In genomic region chr11:70018131-70018990, GRCm38 (mm10) we compare ENCODE assay signal across 8 mouse cellular contexts. TPM values are rescaled to one million over a fixed set of nuclear protein-coding genes. Genes with fewer than 3 reads are reported as not detected.
DNase-seq lines count a peak whose midpoint lies in the region; ATAC-seq lines count a peak whose summit lies in the region.

No protein-coding gene starts in this region.

- no peaks in the 10 kb centered on the region for H3K9me3 ChIP-seq in embryonic facial prominence, embryonic 12.5 days
- no peaks in the 10 kb centered on the region for H3K9me3 ChIP-seq in hindbrain, embryonic 12.5 days (replicated peaks)
- H3K9me3 ChIP-seq in limb, embryonic 10.5 days (replicated peaks), result no peaks in the 10 kb centered on the region
- no peaks in the 10 kb centered on the region for H3K9me3 ChIP-seq in midbrain, embryonic 14.5 days (ENCODE audit: control insufficient read depth, low read length)

- peak overlapping the region; percentile 95 for H3K27ac ChIP-seq in embryonic facial prominence, embryonic 12.5 days
- H3K27ac ChIP-seq in hindbrain, embryonic 12.5 days, result peak overlapping the region; percentile 94
- H3K27ac ChIP-seq in limb, embryonic 10.5 days, result peak overlapping the region; percentile 96
- peak overlapping the region; percentile 94 for H3K27ac ChIP-seq in midbrain, embryonic 14.5 days (replicated peaks; ENCODE audit: low read depth, low read length)

- under 1% methylated on average over 23 of the region's 25 CpGs for WGBS in embryonic facial prominence, embryonic 12.5 days
- WGBS in hindbrain, embryonic 12.5 days, result 1% methylated on average over 21 of the region's 25 CpGs
- WGBS in limb, embryonic 10.5 days, result 1% methylated on average over 24 of the region's 25 CpGs
- WGBS in midbrain, embryonic 14.5 days, result under 1% methylated on average over 25 of the region's 25 CpGs

- peaks cover 11% of the 10 kb centered on the region for H3K36me3 ChIP-seq in embryonic facial prominence, embryonic 12.5 days
- peaks cover 2% of the 10 kb centered on the region; the same call in 1 of the 2 replicates for H3K36me3 ChIP-seq in hindbrain, embryonic 12.5 days
- peaks cover 9% of the 10 kb centered on the region for H3K36me3 ChIP-seq in limb, embryonic 10.5 days
- H3K36me3 ChIP-seq in midbrain, embryonic 14.5 days (ENCODE audit: control insufficient read depth, insufficient read depth, low read length), result peaks cover 9% of the 10 kb centered on the region

- peak overlapping the region; percentile 89 for H3K9ac ChIP-seq in embryonic facial prominence, embryonic 12.5 days
- peak overlapping the region; percentile 96 for H3K9ac ChIP-seq in hindbrain, embryonic 12.5 days
- peak overlapping the region; percentile 80 for H3K9ac ChIP-seq in midbrain, embryonic 14.5 days (replicated peaks; ENCODE audit: low read length)

- no peak for ATAC-seq in CD4-positive, CD25-positive, alpha-beta regulatory T cell, adult 4 months
- no peak for ATAC-seq in embryonic facial prominence, embryonic 12.5 days (ENCODE audit: insufficient number of reproducible peaks, insufficient read depth, low FRiP score, low TSS enrichment)
- ATAC-seq in hindbrain, embryonic 12.5 days (ENCODE audit: low FRiP score), result no peak
- no peak for ATAC-seq in midbrain, embryonic 14.5 days (ENCODE audit: low FRiP score, low TSS enrichment)

- H3K4me3 ChIP-seq in embryonic facial prominence, embryonic 12.5 days, result peak overlapping the region; percentile 81
- H3K4me3 ChIP-seq in hindbrain, embryonic 12.5 days, result peak overlapping the region; percentile 71
- peak overlapping the region; percentile 81 for H3K4me3 ChIP-seq in limb, embryonic 10.5 days
- peak overlapping the region; percentile 77 for H3K4me3 ChIP-seq in midbrain, embryonic 14.5 days (replicated peaks; ENCODE audit: low read depth, low read length)

- peak overlapping the region; percentile 88 for H3K4me2 ChIP-seq in embryonic facial prominence, embryonic 12.5 days (replicated peaks)
- peak overlapping the region; percentile 91 for H3K4me2 ChIP-seq in hindbrain, embryonic 12.5 days (replicated peaks)
- peak overlapping the region; percentile 89 for H3K4me2 ChIP-seq in midbrain, embryonic 14.5 days (ENCODE audit: low read length)

- peak; percentile 65 for DNase-seq in CD4-positive, CD25-positive, alpha-beta regulatory T cell, adult 2 months (ENCODE audit: low read depth, low spot score)
- peak; percentile 73 for DNase-seq in Muller cell, postnatal 12 days (ENCODE audit: inconsistent ontology term)
- peak; percentile 91 for DNase-seq in limb, embryonic 10.5 days (ENCODE audit: low spot score)
- DNase-seq in midbrain, embryonic 14.5 days, result peak; percentile 94
- DNase-seq in thymus, postnatal 14 days, result peak; percentile 68

- peaks cover 53% of the 10 kb centered on the region for H3K4me1 ChIP-seq in embryonic facial prominence, embryonic 12.5 days
- peaks cover 64% of the 10 kb centered on the region for H3K4me1 ChIP-seq in hindbrain, embryonic 12.5 days
- peaks cover 89% of the 10 kb centered on the region for H3K4me1 ChIP-seq in limb, embryonic 10.5 days
- peaks cover 57% of the 10 kb centered on the region for H3K4me1 ChIP-seq in midbrain, embryonic 14.5 days (ENCODE audit: control insufficient read depth, insufficient read depth, low read length)

- no peaks in the 10 kb centered on the region for H3K27me3 ChIP-seq in embryonic facial prominence, embryonic 12.5 days
- no peaks in the 10 kb centered on the region for H3K27me3 ChIP-seq in hindbrain, embryonic 12.5 days
- no peaks in the 10 kb centered on the region for H3K27me3 ChIP-seq in limb, embryonic 10.5 days (ENCODE audit: low read depth, poor library complexity, severe bottlenecking)
- H3K27me3 ChIP-seq in midbrain, embryonic 14.5 days (ENCODE audit: control insufficient read depth, insufficient read depth, low read length), result no peaks in the 10 kb centered on the region

RNA-seq across cellular contexts. Expression of gene Dlg4, which starts 1.6 kb away (rescaled TPM):
- 10 to 100 TPM in 1 of 2 experiments, 1 to 10 TPM in 1; 9.4 to 17.1 TPM for polyA plus RNA-seq in CD4-positive, CD25-positive, alpha-beta regulatory T cell, adult 4 months (2017; shearing (Covaris generic))
- 12.6 and 14.9 TPM in 2 replicates for polyA plus RNA-seq in embryonic facial prominence, embryonic 12.5 days (2016; fragmentation: Nextera tagmentation; extraction: Ambion mirVana)
- 23.0 and 28.5 TPM in 2 replicates for polyA plus RNA-seq in hindbrain, embryonic 12.5 days (2016; fragmentation: Nextera tagmentation; extraction: Ambion mirVana)
- 8.8 and 12.9 TPM in 2 replicates for polyA plus RNA-seq in limb, embryonic 10.5 days (2016; fragmentation: Nextera tagmentation; extraction: Ambion mirVana)
- polyA plus RNA-seq in midbrain, embryonic 14.5 days (2014; fragmentation: Nextera tagmentation; extraction: Ambion mirVana), result 33.1 and 41.0 TPM in 2 replicates

RNA-seq across cellular contexts. Expression of gene Acadvl, which starts 3.1 kb away (rescaled TPM):
- 100 to 1,000 TPM; 124 to 181 TPM for polyA plus RNA-seq in CD4-positive, CD25-positive, alpha-beta regulatory T cell, adult 4 months (2017; shearing (Covaris generic))
- polyA plus RNA-seq in embryonic facial prominence, embryonic 12.5 days (2016; fragmentation: Nextera tagmentation; extraction: Ambion mirVana), result 66.8 and 70.4 TPM in 2 replicates
- 59.8 and 61.9 TPM in 2 replicates for polyA plus RNA-seq in hindbrain, embryonic 12.5 days (2016; fragmentation: Nextera tagmentation; extraction: Ambion mirVana)
- polyA plus RNA-seq in limb, embryonic 10.5 days (2016; fragmentation: Nextera tagmentation; extraction: Ambion mirVana), result 36.4 and 52.1 TPM in 2 replicates
- 43.2 and 49.6 TPM in 2 replicates for polyA plus RNA-seq in midbrain, embryonic 14.5 days (2014; fragmentation: Nextera tagmentation; extraction: Ambion mirVana)

RNA-seq across cellular contexts. Expression of gene Dvl2, which starts 18.0 kb away (rescaled TPM):
- polyA plus RNA-seq in CD4-positive, CD25-positive, alpha-beta regulatory T cell, adult 4 months (2017; shearing (Covaris generic)), result 1 to 10 TPM; 4.0 to 4.6 TPM
- polyA plus RNA-seq in embryonic facial prominence, embryonic 12.5 days (2016; fragmentation: Nextera tagmentation; extraction: Ambion mirVana), result 67.2 and 70.3 TPM in 2 replicates
- 45.9 and 46.4 TPM in 2 replicates for polyA plus RNA-seq in hindbrain, embryonic 12.5 days (2016; fragmentation: Nextera tagmentation; extraction: Ambion mirVana)
- 65.2 and 70.6 TPM in 2 replicates for polyA plus RNA-seq in limb, embryonic 10.5 days (2016; fragmentation: Nextera tagmentation; extraction: Ambion mirVana)
- polyA plus RNA-seq in midbrain, embryonic 14.5 days (2014; fragmentation: Nextera tagmentation; extraction: Ambion mirVana), result 22.9 and 23.0 TPM in 2 replicates

RNA-seq across cellular contexts. Expression of gene Phf23, which starts 22.8 kb away (rescaled TPM):
- polyA plus RNA-seq in CD4-positive, CD25-positive, alpha-beta regulatory T cell, adult 4 months (2017; shearing (Covaris generic)), result 10 to 100 TPM; 41.3 to 43.5 TPM
- polyA plus RNA-seq in embryonic facial prominence, embryonic 12.5 days (2016; fragmentation: Nextera tagmentation; extraction: Ambion mirVana), result 95.1 and 99.1 TPM in 2 replicates
- 87.8 and 96.2 TPM in 2 replicates for polyA plus RNA-seq in hindbrain, embryonic 12.5 days (2016; fragmentation: Nextera tagmentation; extraction: Ambion mirVana)
- polyA plus RNA-seq in limb, embryonic 10.5 days (2016; fragmentation: Nextera tagmentation; extraction: Ambion mirVana), result 101 and 106 TPM in 2 replicates
- polyA plus RNA-seq in midbrain, embryonic 14.5 days (2014; fragmentation: Nextera tagmentation; extraction: Ambion mirVana), result 41.3 and 48.9 TPM in 2 replicates

RNA-seq across cellular contexts. Expression of gene Gabarap, which starts 27.4 kb away (rescaled TPM):
- polyA plus RNA-seq in CD4-positive, CD25-positive, alpha-beta regulatory T cell, adult 4 months (2017; shearing (Covaris generic)), result 100 to 1,000 TPM; 282 to 355 TPM
- polyA plus RNA-seq in embryonic facial prominence, embryonic 12.5 days (2016; fragmentation: Nextera tagmentation; extraction: Ambion mirVana), result 463 and 471 TPM in 2 replicates
- 598 and 607 TPM in 2 replicates for polyA plus RNA-seq in hindbrain, embryonic 12.5 days (2016; fragmentation: Nextera tagmentation; extraction: Ambion mirVana)
- polyA plus RNA-seq in limb, embryonic 10.5 days (2016; fragmentation: Nextera tagmentation; extraction: Ambion mirVana), result 280 and 332 TPM in 2 replicates
- polyA plus RNA-seq in midbrain, embryonic 14.5 days (2014; fragmentation: Nextera tagmentation; extraction: Ambion mirVana), result 616 and 626 TPM in 2 replicates
